Mouse (Mus musculus) bone marrow, adult 2 months (tissue): ENCODE results near the gene Fli1. TPM values are rescaled to one million over a fixed set of nuclear protein-coding genes. Genes with fewer than 3 reads are reported as not detected.

Source experiments
- H3K27ac ChIP-seq: fragments of 200-500 bp; 2 replicates; pipeline ENCODE4 v1.5.1; 2012; ENCODE audit warnings: low read depth, mild to moderate bottlenecking, control low read depth, inconsistent platforms, low read length; ENCODE audit not compliant: control insufficient read depth, poor library complexity, insufficient read depth
- H3K4me1 ChIP-seq: fragments of 200-500 bp; 2 replicates; pipeline ENCODE4 v1.6.1; 2011; ENCODE audit warnings: low read length; ENCODE audit not compliant: control insufficient read depth, insufficient read depth
- H3K4me3 ChIP-seq: fragments of 200-500 bp; replicated peaks from 2 replicates; pipeline ENCODE3; 2011; ENCODE audit warnings: mild to moderate bottlenecking, low read depth, low read length, control low read depth; ENCODE audit not compliant: control insufficient read depth
- CTCF ChIP-seq: fragments of 200-500 bp; IDR thresholded peaks from 2 replicates; pipeline ENCODE4 v1.5.1; 2011; ENCODE audit warnings: low read length, control low read depth; ENCODE audit not compliant: control insufficient read depth, insufficient read depth
- POLR2A ChIP-seq: fragments of 200-500 bp; IDR thresholded peaks from 2 replicates; pipeline ENCODE4 v1.6.1; 2011; ENCODE audit warnings: low read depth, mild to moderate bottlenecking, control low read depth, low read length, borderline replicate concordance; ENCODE audit not compliant: control insufficient read depth
- WGBS: fragments of 180-500 bp; shearing (Covaris S2); methylation state at CpG from one replicate; pipeline ENCODE4 v1.1.7; 2018; 5-methylcytosine and 5-hydroxymethylcytosine counted together
- polyA plus RNA-seq: library from polyadenylated mRNA; stranded (reverse); fragments of >200 nt; gene quantifications from 2 replicates; pipeline ENCODE4 v1.2.4, GENCODE M21; 2011; ENCODE audit warnings: low replicate concordance; ENCODE audit not compliant: missing spikeins, insufficient read depth, insufficient read length

Fli1 gene
- polyA plus RNA-seq, 1 experiment: 33.9 TPM

DNA sequence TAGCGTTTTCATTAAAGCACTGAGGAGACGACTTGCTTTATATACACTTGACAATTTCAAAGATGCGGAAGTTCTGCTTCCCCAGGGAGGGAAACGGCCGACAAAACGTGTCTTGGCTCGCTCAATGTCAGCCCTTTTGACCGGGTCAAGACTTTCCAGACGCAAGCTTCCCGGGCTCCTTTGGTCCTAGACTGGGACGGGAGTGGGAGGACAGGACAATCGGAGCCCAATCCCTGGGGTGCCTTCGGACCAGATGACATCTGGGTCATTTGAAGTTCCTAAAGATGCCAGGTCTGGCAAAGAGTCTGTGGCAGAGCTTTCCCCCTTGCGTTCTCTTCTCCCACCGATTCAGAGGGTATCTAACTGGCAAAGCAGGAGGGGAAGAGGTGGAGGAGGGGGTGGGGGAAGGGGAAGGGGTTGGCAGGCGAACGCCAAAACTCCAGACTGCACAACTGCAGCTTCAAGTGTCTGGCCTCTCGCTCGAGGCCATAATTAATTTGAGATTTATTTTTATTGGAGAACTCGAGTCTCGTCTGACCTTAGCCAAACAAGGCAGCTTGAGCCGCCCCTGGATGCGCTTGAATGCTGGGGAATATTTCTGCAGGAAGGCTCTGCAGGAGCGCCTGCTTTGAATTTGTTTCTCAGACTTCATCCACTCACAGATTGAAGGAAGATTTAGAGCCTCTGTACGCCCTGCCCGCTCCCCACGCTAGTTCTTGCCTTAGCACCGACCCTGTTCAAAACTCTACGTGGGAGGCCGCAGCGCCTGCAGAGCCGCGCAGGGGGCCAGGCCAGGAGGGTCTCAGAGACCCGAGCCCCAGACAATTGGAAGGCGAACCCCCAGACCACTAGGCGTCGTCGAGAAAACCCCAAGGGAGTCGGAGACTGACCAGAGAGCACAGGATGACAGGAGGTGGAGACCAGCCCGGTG is 2.3 kb upstream of the Fli1 start:
- no peak overlapping the region for H3K4me3 ChIP-seq
- TF ChIP-seq POLR2A (no peak), CTCF (no peak)
- no peak overlapping the region for H3K27ac ChIP-seq
- H3K4me1 ChIP-seq: peaks cover 2% of the 10 kb centered on the region; the same call in 1 of the 2 replicates
- WGBS: 51% methylated on average over 40 of the region's 40 CpGs

DNA sequence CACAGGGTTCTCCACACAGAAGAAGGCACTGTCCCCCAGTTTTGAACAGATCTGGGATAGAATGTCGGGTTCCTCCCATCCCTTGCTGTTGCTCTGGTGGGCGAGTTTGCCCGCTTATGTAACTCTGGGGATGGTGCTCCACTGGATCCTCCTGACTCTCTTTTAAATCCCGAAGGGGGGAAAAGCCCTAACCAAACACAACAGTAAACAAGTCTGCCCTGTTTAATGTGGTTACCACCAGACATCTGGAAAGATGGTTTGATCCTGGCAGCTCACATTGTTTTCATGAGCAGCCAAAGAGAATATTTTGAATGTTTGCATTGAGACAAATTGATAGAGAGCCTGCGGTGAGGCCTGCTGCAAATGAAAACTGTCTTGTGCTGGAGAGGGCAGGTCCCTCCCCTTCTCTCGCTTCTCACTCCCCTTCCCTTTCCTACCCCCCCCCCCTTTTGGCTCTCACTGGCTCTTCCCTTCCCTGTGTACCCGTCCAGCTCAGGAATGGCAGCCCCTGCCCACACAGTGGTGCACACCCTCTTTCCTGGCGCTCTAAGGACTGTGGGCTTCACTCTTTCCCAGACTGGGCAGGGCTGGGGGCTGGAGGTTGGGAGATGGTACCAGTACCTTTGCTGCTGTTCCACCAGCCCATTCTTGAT is 1.4 kb upstream of the Fli1 start:
- Histone ChIP-seq H3K4me3 (no peak overlapping the region), H3K4me1 (peaks cover 2% of the 10 kb centered on the region; the same call in 1 of the 2 replicates), H3K27ac (no peak overlapping the region)
- 22% methylated on average over 8 of the region's 8 CpGs for WGBS
- TF ChIP-seq CTCF: no peak
- TF ChIP-seq POLR2A: no peak

DNA sequence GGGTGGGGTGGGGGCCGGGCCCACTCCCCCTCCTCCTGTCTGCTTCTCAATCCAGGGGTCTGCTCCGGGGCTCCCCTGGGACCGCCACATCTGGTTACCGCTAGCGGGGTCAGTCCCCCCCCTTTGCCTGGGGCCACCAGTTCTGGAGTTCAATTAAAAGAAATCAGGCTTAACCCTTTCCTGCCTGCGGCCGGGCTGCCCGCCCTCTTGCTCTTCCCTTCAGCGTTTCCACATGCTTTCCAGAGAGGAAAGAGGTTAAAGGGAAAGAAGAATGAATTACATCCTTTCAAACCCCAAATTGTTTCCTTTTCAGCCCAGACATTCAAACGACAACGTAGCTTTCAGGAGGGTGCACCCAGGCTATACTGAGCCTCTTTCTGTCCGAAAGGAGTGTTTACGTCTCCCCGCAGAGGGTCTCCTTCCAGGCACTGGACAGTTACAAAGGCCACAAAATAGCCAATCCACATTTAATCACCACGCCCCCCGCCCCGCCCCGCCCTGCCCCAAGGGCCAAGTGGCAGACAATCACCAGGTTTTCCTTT is 450 bp upstream of the Fli1 start:
- H3K4me3 ChIP-seq: peak overlapping the region; percentile 58
- no peak for TF ChIP-seq POLR2A
- no peak for TF ChIP-seq CTCF
- WGBS: under 1% methylated on average over 18 of the region's 18 CpGs
- no peak overlapping the region; the same call in 1 of the 2 replicates for H3K27ac ChIP-seq
- H3K4me1 ChIP-seq: peaks cover 2% of the 10 kb centered on the region; the same call in 1 of the 2 replicates

GRCm38 (mm10) chr9:32541223-32541901 is 1.3 kb downstream of the Fli1 start:
- H3K27ac ChIP-seq: peak overlapping the region; percentile 99
- peak overlapping the region; percentile 83 for H3K4me3 ChIP-seq
- under 1% methylated on average over 30 of the region's 30 CpGs for WGBS
- TF ChIP-seq POLR2A (peak; percentile 63; the same call in 1 of the 2 replicates), CTCF (no peak)
- H3K4me1 ChIP-seq: peaks cover 3% of the 10 kb centered on the region; the same call in 1 of the 2 replicates

GRCm38 (mm10) chr9:32540406-32541222 is 2.0 kb downstream of the Fli1 start:
- Histone ChIP-seq H3K4me3 (peak overlapping the region; percentile 83), H3K4me1 (peaks cover 6% of the 10 kb centered on the region; the same call in 1 of the 2 replicates), H3K27ac (peak overlapping the region; percentile 99)
- TF ChIP-seq POLR2A (0 out of 2 replicates have a peak, but pooled peaks have one; percentile 25), CTCF (no peak)
- whole genome bisulfite sequencing: under 1% methylated on average over 70 of the region's 70 CpGs

DNA sequence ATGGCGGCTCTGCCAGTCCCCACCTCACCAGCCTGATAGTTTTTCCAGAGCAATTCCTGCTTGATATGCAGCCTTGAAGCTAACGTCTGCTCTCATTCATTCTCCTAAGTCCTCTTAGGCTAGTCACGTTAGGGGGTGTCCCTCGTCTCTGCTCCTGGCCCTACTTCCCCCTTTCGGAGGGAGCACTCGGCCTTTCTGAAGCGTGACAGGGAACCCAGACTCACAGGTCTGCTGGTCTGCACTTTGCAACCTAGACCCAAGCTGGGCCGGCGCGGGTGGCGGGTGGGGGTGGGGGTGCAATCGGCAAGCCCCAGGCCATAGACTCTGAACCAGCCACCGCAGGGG is 2.6 kb downstream of the Fli1 start:
- H3K27ac ChIP-seq: peak overlapping the region; percentile 99
- WGBS: under 1% methylated on average over 13 of the region's 13 CpGs

DNA sequence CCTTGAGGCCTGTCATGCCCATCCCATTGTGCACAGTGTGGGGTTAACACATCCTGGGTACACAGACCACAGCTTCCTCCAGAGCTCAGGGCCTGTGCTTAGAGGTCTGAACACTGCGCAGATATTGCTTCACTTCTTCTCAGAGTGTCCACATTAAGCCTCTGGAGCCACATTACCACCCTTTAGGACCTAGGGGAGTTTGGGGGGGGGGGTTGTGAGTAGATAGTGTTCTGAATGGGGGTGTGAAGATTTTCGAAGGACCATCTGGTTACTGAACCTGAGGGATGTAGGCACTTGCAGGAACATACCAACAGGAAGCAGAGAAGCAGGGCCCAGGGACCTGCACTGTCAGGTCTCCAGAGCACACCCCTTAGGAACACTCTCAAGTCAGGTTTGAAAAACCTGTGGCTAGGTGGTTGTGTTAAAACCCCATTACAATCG is 3.3 kb downstream of the Fli1 start:
- Histone ChIP-seq H3K27ac (peak overlapping the region; percentile 77), H3K4me3 (peak overlapping the region; percentile 72), H3K4me1 (peaks cover 6% of the 10 kb centered on the region; the same call in 1 of the 2 replicates)
- TF ChIP-seq CTCF (no peak), POLR2A (no peak)
- WGBS: 1% methylated on average over 3 of the region's 3 CpGs

More for the DNA sequence above, 2.6 kb downstream of the Fli1 start:
- TF ChIP-seq CTCF (peak; percentile 1; the same call in 1 of the 2 replicates), POLR2A (peak; percentile 75; the same call in 1 of the 2 replicates)
- H3K4me3 ChIP-seq: peak overlapping the region; percentile 83
- peaks cover 6% of the 10 kb centered on the region; the same call in 1 of the 2 replicates for H3K4me1 ChIP-seq
